Mouse (Mus musculus) lung, adult 2 months (tissue): ENCODE results near the gene Gm10283.

Experiments
- CTCF ChIP-seq: fragments of 200-500 bp; IDR thresholded peaks from 2 replicates; pipeline ENCODE4 v1.5.1; 2011; ENCODE audit warnings: mild to moderate bottlenecking, low read length, control low read depth; ENCODE audit not compliant: insufficient read depth
- POLR2A ChIP-seq: fragments of 200-500 bp; IDR thresholded peaks from 2 replicates; pipeline ENCODE4 v1.6.1; 2011; ENCODE audit warnings: low read depth, mild to moderate bottlenecking, control low read depth, low read length, borderline replicate concordance; ENCODE audit errors: extremely low read depth

DNA sequence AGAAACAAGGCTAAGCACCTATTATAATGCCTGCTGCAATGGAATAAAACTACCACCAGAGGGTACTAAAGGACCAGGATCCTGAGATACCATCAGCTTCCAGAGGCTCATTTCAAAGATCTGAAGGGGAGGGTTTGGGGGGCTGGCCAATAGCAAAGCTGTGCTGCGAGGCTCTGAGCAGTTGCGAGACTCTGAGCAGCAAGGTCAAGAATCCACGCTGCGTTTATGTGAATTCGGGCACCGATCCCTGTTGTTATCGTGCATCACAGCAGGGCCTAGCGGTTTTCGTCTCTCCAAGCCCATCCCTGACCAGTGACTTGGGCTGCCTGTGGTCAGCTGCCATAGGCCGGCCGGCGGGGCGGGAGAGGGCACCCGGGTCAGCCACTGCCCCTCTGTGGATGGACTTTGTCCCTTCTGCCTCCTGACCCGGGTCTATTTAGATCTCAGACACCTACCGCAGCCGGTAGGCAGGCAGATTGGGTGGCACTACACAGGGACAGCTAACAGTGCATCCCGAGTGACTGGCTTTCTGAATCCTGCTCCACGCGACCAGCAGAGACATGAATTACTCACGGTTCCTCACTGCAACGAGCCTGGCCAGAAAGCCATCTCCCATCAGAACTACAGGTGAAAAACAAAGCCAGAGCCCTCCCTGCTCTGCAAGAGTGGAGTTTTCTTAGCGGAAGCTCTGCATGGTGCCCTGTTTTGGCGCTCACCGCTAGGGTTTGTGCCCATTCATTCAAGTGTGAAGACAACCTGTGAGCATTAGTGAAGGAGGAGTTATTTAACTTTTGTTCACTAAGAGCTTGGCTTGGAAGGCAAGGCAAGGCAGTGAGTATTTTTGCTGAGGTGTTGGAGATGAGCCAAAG lies 2.9 kb upstream of the Gm10283 start, which contains the start of gene Aadat:
- TF ChIP-seq POLR2A (no peak), CTCF (no peak)
